Mouse (Mus musculus) MEL (cell line): ENCODE results near the gene D130043K22Rik.

Experiments
- CHD2 ChIP-seq: IDR thresholded peaks from 2 replicates; pipeline ENCODE4 v1.6.1; 2011; ENCODE audit warnings: low read length, improper control_type of control experiment
- CTCF ChIP-seq, 3 experiments: IDR thresholded peaks in 2 of 3; conservative IDR thresholded peaks in 1 of 3; 2 replicates each; pipeline ENCODE4 v1.5.1; 2011 to 2012; ENCODE audit warnings: low read length in 3 of 3, low read depth in 2 of 3, mild to moderate bottlenecking in 2 of 3, improper control_type of control experiment in 1 of 3, inconsistent platforms in 1 of 3, mixed read lengths in 1 of 3, moderate library complexity in 1 of 3; ENCODE audit not compliant: control insufficient read depth in 1 of 3, insufficient read depth in 1 of 3, poor library complexity in 1 of 3, severe bottlenecking in 1 of 3
- EP300 ChIP-seq, 2 experiments: IDR thresholded peaks; 2 replicates each; pipeline ENCODE4 v1.6.1; 2011; ENCODE audit warnings: improper control_type of control experiment in 2 of 2, low read length in 2 of 2, low read depth in 1 of 2, mild to moderate bottlenecking in 1 of 2
- GABPA ChIP-seq: IDR thresholded peaks from 2 replicates; pipeline ENCODE4 v1.6.1; 2012; ENCODE audit warnings: low read depth, mild to moderate bottlenecking, inconsistent platforms, low read length, improper control_type of control experiment, moderate library complexity
- GATA1 ChIP-seq: IDR thresholded peaks from 2 replicates; pipeline ENCODE4 v1.6.1; 2011; ENCODE audit warnings: low read depth, low read length, improper control_type of control experiment
- POLR2A ChIP-seq, 2 experiments: IDR thresholded peaks; 2 replicates each; pipeline ENCODE4 v1.6.1; 2011 to 2012; ENCODE audit warnings: low read length in 2 of 2, mild to moderate bottlenecking in 2 of 2, control low read depth in 1 of 2, improper control_type of control experiment in 1 of 2, low read depth in 1 of 2, moderate library complexity in 1 of 2; ENCODE audit not compliant: control insufficient read depth in 1 of 2, insufficient read depth in 1 of 2, poor library complexity in 1 of 2
- RAD21 ChIP-seq: IDR thresholded peaks from 2 replicates; pipeline ENCODE4 v1.6.1; 2011; ENCODE audit warnings: mild to moderate bottlenecking, low read depth, low read length, improper control_type of control experiment
- ZNF384 ChIP-seq: IDR thresholded peaks from 2 replicates; pipeline ENCODE4 v1.6.1; 2012; ENCODE audit warnings: low read depth, mild to moderate bottlenecking, inconsistent platforms, low read length, improper control_type of control experiment

- TF ChIP-seq GATA1 (no peak), RAD21 (no peak), CTCF (IDR thresholded peaks at IDR 0.05 in 2 of 3, conservative IDR thresholded peaks at IDR 0.05 in 1 of 3; ENCODE audit: control insufficient read depth in 1 of 3, insufficient read depth in 1 of 3, low read depth in 2 of 3, low read length in 3 of 3, poor library complexity in 1 of 3, severe bottlenecking in 1 of 3) (no peak), CHD2 (no peak), GABPA (no peak), ZNF384 (no peak), POLR2A (IDR thresholded peaks at IDR 0.05; ENCODE audit: control insufficient read depth in 1 of 2, insufficient read depth in 1 of 2, low read depth in 1 of 2, low read length in 2 of 2, poor library complexity in 1 of 2) (no peak), EP300 (IDR thresholded peaks at IDR 0.05; ENCODE audit: low read depth in 1 of 2, low read length in 2 of 2) (no peak)
Measured at GRCm38 (mm10) chr13:24859115-24859514, 14.2 kb downstream of the D130043K22Rik start.
